Mouse (Mus musculus) retina, postnatal 7 days (tissue): ENCODE measurements around the gene Cgnl1.

ENCODE experiments used
- DNase-seq: peaks from one replicate; pipeline ENCODE4 v3.0.0-alpha.2; 2012; ENCODE audit warnings: low read depth, low spot score

Cgnl1 gene

DNA sequence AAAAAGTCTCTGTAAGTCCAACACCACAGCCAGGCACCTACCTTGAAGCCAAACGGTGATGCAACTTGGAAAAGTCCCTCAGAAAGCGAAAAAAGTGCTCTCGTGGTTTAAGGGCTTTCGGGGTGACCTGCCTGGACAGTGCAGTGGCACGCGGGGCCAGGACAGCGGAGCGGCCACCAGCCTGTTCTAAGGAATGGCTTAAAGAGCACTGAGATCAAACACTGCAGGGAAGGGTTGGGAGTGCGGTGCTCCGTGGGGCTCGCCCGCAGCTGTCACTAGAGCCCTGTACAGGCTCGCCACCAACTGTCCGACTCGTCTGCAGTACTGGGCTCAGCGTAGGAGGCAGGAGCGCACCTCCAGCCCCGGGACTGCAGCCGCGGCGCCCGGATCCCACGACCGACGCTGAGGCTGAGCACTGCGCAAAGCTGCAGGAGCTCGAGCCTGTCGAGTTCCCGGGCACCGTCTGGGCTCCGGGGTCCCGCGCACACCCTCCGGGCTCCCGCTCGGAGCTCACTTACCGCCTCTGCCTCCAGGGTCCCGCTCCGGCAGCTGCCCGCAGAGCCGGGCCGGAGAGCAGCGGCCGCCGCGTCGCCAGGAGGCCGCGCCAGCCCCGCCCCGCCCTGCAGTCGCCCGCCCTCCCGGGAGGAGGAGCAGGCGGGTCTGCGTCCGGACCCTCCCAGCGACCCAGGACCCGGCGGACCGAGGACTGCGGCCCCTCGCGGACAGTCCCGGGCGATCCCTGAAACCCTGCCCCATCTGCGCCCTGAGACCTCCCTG lies at the start of gene Cgnl1:
TSS of gene Cgnl1 (minus strand) at position 612 of the 777 bp plus-strand sequence.
- no peak for DNase-seq

DNA sequence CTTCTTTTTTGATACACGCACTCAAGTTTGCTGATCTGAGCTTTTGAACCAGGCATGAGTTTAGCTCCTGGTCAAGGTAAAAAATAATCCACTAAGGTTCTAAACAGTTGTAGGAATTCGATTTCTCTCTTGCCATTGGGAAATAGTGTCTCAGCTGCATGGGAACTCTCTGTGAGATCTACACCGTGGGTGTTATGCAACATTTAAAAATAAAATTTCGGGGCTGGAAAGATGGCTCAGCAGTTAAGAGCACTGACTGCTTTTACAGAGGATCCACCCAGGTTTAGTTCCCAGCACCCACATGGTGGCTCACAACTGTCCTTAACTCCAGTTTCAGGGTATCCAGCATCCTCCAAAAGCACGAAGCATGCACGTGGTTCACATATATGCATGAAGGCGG lies 47.1 kb upstream of the Cgnl1 start:
- no peak for DNase-seq

DNA sequence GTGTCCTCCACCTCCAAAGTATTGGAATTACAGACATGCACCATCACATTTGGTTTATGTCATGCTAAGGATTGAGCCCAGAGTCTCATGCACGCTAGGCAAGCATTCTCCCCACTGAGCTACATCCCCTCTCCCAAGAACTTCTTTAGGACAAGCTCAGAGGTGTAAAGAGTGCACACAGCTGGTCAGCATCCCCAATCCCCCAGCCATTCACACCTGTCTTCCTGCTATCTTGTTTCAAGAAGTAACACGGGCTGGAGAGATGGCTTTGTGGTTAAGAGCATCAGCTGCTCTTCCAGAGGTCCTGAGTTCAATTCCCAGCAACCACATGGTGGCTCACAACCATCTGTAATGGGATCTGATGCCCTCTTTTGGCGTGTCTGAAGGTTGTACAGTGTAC lies 44.7 kb upstream of the Cgnl1 start:
- no peak for DNase-seq

DNA sequence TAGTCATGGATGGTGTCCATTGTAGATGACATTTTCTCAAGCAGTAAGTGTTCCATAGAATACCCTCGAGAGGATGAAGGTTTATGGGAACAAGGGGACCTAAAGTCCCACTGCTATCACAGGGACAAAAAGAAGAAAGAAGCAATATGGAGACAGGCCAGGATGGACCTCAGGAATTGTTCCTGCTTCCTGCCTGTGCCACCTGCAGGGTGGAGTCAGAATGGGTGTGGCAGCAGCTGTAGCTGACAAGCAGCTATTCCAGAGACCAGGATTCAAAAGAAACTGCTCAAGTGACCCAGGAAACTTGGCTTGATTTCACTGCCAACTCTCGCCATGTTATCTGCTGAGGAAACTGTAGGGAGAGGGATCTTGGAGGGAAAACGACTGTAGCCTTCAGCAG lies 42.2 kb upstream of the Cgnl1 start:
- DNase-seq: no peak

DNA sequence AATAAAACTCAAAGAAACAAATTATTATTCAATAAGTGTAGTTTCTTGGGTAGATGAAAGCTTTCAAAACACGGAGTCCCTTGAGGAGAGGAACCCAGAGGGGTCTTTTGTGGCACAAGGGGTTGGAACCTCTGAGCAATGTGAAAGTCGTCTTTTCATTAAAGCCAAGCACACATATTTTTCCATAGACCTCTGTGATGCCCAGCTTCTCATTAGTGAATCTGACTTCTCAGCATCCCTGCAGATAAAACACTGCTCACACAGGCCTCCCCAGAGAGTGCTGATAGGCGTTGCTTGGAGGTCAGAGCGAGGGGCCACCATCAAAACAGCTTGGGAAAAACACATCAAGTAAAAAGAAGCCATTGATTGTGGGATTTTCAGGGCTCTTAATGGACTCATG lies 41.5 kb upstream of the Cgnl1 start:
- no peak for DNase-seq

DNA sequence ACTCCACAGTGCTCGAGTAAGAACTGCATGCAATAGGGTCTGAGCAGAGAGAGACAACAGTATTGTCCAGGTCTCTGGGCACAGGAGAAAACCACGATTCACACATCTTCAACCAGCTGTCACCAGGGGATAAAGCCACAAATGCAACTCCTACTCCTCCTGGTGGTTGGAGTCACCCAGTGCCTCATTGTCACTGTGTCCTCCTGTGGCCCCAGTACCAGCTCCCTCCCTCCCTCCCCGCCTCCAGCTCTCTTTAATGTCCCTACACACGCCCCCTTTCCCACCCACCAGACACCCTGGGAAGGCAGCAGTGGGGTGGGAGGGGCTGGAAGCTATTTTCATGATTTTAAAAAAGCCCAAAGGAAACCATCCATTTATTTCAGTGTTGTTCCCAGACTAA lies 41.0 kb upstream of the Cgnl1 start:
- DNase-seq: no peak

DNA sequence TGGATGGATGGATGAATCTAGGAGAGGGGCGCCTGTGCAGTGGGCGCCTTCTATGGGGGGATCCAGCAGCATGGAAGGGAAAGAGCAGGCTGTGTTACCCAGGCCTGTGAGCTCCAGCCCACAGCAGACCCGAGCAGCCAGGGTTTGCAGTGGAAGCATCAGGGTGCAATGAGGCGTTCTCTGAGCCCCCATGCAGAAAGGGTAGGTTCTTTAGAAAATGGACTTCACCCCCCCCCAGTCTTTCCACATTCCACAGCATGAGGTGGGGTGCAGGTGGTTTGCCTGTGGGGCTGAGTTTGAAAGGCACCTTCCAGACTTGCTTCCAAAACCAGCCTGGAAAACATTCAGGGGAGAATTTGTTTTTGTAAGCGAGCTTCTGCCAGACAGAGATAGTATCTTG lies 40.0 kb upstream of the Cgnl1 start:
- DNase-seq: no peak

DNA sequence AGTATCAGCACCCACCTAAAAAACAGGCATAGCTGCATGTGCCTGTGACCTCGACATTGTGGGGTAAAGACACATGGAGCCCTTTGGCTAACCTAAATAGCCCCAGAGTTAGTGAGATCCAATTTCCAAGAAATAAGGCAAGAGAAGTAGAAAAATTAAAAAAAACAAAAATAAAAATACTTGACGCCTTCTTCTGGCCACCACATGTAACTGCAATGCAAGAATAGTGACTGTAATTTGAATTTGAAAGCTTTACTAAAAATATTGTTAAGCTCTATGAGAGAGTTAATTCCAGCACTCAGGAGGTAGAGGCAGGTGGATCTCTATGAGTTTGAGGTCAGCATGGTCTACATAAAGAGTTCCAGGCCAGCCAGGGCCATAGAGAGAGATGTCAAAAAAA lies 39.3 kb upstream of the Cgnl1 start:
- DNase-seq: no peak

DNA sequence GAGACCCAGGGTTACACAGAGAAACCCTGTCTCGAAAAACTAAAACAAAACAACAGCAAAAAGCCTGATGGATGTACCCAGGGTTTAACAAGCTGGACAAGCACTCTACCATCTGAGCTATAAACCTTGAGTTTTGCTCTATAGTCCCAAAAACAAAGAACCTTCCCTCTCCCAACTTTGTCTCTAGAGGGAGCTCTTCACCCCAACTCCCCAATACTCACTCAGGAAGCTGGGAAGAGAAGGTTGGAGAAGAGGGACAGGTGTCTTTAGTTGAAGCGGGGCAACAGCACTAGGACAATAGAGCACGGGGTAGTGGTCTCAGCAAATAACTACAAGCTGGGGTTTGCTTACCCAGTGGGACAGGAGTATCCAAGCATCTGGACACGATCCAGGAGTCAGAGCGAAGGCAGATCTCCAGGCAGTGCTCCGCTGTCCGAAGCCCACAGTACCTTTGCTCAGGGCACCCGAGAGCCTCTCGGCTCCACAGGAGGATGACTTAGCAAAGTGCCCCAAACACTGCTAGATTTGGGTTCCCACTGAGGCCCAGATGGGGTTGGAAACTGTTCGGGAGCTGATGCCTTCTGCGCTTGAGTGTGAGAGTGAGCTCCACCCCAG lies 37.3 kb upstream of the Cgnl1 start:
- no peak for DNase-seq

DNA sequence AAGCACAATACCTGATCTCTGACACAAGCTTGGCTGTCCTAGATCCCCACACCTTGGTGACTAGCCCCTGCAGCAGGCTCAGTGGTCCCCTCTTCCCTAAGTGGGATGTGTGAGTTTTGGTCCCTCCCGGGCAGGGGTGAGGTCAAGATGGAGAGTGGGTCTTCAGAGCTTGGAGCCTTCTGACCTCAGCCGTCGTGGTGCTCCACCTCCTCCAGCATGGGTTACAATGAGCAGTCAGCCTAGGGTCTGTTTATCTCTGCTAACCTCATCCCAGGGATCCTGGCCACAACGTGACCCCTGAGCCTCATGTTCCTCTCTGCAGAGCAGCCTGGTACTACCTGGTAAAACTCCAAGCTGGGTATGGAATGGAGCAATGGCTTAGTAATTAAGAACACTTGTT lies 36.4 kb upstream of the Cgnl1 start:
- DNase-seq: no peak

DNA sequence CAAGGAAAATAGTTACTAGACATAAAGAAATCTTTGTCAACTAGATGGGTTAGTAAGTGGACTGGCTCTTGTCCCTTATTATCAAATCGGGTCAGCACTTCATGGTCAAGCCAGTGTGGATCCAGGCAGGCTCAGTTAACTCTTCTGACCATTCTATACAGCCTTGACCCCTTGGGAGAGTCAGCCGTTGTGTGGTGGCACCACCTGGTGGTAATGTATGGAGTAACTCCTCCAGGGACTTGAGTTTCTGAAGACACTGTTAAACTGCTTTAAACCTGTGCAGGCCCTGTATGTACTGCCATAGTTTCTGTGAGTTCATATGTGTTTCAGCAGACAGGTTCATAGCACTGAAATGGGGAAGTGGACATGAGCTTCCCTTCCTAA lies 35.0 kb upstream of the Cgnl1 start:
- peak; percentile 70 for DNase-seq

DNA sequence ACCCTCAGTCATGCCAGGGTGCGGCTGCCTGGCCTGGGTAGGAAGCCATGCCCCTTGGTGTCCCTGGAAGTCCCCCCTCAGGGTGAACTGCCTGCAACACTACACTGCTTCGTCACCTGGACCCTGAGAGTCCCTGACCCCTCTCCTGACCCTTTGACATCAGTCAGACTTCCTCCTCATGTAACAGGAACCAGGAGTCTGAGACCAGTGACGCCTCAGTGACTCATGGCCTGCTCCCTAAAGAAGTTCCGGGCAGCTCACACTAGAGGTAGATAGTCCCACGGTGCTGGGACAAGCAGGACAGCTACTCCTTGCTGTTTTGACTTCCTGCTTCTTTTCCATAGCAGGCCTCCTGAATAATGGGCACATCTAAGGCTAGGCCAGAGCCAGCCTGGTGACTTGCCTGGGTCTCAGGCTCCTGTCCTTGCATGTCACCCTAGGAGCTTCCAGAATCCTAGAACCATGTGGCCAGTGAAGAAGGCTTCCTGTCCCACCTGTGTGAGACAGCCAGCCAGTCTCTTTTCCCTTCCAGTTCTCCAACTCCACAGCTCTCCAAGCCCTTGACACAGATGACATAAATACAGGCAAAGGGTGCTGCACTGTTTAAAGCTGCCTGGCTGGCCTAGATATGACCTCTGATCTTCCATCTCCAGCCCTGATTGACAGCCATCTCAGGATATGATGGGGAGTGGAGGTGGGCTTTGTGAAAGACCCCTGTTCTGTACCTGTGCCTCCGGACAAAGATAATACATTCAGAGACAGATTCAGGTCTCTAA lies 34.4 kb upstream of the Cgnl1 start:
- DNase-seq: no peak

DNA sequence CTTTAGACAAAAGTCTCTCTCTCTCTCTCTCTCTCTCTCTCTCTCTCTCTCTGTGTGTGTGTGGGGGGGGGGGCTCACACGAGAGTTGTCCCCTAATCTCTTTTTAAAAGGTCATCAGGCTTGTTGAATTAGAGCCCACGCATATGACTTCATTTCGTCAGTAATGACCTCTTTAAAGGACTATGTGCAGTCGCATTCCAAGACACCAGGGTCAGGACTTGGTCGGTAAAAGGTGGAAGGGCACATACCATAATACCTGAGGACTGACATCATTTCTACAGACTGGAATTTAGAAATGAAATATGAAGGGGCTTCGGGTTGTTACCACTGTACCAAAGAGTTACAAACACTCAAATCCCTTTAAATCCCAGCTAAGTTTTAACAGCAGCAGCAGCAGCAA lies 32.7 kb upstream of the Cgnl1 start:
- DNase-seq: no peak

DNA sequence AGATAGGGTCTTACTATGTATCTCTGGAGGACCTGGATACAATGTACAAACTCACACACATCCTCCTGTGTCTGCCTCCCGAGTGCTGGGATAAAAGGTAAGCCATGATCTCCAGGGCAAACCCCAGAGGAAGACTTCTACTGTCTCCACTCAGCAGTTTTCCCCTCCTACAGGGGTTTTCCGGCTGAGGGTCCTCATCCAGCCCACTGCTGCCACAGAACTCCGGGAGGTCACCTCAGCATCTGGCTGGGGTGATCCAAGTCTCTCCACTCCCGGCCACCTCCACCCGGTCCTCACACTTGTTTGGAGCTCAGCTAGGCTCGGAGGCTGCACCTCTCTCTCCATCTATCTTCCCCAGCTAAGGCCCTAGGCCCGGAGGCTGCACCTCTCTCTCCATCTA lies 31.9 kb upstream of the Cgnl1 start:
- DNase-seq: no peak

DNA sequence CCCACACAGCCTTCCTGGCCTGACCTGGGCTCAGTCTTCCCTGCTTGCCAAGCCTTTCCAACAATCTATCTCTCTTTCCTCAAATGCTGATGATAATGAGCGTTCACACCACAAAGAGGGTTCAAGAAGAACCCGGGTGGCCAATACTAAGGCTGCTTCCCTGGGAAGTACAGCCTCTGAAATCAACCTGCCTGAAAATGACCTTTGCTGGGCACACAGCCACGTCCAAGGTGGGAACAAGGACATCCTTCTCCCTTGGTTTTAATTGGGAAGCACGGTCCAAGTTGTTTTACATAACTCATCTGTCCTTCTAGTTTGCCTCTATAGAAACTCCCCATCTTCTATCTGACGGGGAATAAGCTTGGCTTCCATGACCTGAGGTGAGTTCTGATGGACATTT lies 28.2 kb upstream of the Cgnl1 start:
- DNase-seq: no peak

DNA sequence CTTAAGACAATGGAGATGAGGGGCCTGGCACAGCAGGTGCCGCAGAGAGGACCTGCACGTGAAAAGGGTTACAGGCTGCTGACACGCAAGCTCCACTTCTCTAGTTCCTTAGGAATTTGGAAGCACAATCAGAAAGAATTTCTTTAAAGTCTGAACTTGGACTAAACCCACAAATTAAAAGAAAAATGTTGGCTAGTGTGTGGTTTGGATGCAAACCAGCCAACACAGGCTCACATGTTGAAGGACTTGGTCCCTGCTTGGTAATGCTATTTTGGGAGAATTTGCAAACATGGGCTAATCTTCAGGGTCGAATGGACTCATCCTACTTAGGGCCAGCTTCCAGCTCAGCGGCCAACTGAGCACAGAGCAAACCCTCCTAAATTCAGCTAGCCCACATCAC lies 26.8 kb upstream of the Cgnl1 start:
- no peak for DNase-seq

DNA sequence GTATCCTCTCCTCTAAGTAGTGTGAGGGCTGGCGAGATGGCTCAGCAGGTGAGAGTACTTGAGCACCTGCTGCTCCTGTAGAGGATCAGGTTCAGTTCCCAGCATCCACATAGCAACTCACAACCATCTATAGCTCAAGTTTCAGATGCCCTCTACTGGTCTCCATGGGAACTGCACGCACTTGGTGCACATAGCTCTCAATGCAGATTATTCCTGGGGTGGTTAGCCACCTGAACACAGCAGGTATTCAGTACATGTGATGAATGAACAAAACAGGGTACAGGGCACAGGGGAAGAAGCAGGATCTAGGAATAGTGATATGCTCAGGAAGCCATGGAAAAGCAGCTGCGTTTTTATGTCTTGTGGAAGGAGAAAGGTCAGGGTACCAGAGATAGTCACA lies 6.0 kb upstream of the Cgnl1 start:
- DNase-seq: no peak

DNA sequence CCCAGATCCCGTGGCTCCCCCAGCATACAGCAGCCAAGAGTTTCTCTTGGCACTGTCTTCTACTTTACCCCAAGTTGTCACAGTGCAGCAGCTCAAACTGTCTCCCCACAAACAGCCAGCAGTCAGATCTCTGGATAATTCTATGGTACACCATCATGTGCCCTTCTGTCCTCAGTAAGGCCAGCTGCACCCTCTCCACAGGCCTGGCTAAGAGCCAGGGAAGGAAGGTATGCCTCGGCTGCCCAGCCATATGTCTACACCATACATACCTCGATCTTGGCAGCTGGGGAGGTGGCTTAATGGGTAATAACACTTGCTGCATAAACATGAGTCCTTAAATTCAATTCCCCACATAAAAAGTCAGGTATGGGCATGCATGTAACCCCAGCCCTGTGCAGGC lies 4.9 kb upstream of the Cgnl1 start:
- DNase-seq: no peak

DNA sequence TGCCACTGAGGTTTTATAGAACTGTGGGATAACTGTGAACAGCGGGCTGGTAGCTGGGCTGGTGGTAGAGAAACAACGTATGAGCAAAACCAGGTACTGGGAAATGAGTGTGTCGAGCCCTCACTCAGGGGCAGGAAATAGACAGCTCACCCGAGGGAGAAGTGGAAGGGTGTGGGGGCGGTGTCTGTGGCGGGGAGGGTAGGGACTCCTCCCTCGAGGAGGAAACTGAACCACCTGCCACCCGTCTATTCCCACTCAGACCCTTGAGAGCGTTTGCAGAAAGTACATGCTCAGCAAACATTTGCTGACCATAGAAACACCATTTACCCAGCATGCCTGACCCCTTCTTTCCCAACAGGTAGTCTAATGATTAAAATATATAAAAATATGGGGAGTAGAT lies 2.2 kb upstream of the Cgnl1 start:
- DNase-seq: no peak

DNA sequence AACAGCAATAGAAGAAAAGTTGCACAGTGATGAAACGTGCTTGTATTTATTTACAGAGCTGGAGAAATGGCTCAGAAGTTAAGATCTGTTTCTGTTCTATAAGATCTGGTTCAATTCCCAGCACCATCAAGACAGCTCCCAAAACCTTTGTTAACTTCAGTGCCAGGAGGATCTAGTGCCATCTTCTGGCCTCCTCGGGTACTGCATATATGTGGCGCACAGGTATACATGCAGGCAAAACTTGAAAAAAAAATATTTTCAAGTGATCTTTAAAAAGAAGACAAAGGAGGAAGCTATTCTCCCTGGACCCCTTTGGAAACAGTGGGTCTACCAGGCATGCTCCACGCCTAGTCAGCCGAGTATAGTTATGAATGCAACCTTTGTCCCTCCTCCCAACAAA lies 936 bp upstream of the Cgnl1 start:
- no peak for DNase-seq

DNA sequence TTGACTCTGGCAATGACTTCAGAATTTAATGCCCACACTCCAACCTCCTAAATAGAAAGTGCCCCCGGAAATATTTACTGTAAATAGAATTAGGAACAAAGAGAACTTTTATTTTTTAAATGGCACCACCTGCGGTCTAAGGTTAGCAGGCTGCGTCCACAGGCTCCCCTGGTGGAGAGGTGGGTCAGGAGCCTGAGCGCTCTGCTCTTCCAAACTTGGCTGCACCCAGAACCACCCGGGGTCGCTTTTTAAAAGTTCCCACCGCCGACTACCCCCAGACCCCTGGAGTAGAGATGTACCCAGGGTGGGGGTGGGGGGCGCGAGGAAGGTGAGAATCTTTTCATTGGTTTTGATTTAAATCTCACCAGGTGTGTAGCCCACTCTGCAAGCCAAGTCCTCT lies 918 bp downstream of the Cgnl1 start:
- DNase-seq: no peak

DNA sequence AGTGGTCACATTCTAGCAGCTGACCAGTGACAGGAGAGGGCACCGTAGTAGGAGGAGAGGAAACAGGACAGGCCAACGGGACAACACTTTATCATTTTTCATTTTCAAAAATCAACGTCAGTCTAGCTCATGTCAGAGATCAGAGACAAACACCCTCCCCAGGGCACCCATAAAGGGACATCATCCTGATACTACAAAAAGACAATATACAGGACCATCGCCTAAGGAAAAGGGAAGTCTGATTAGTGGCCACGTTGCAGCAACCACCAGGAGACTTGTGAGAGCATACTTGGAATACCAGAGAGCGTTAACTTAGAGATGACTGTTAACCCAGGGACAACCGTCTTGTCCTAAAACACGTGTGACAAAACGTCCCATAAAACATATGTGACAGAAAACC lies 1.7 kb downstream of the Cgnl1 start:
- no peak for DNase-seq

DNA sequence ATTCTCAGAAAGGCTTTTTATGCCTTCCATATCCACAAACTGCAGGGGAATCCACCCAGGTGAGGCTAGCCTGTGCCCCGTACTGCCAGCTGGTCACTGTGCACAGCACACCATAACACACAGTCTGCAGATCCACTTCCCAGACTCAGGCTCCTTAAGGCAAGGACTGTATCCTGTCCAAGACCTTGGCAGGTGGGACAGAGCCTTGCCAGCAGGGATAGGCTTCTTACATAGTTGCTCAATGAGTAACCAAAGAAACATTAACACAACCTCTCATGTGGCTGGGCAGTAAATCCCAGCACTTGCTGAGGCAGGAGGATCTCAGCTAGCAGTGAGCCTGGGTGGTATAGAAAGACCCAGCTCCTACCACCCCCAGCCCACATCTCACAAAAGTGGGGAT lies 3.3 kb downstream of the Cgnl1 start:
- no peak for DNase-seq
